In the genomic region with DNA sequence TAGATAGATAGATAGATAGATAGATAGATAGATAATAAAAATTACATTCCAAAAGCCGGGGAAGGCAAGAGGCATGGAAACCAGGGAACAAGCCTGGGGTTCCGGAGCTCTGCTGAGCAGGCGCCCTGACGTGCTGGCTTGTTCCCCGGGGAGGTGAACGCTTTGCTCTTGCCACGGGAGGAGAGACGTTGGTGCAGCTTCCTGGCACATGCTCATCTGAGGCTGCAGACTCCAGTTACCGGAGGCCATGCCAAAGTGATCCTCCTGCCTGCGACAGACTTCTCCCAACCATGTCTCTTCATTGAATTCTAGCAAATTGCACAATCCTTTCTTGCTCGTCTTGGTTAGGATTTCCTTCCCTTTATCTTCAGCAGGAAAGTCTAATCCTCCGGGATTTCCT, we compare ENCODE assay signal across 23 mouse cellular contexts. TPM values are rescaled to one million over a fixed set of nuclear protein-coding genes. Genes with fewer than 3 reads are reported as not detected.
DNase-seq lines count a peak whose midpoint lies in the region; ATAC-seq and TF ChIP-seq lines count a peak whose summit lies in the region.
"Had no signal": no experiment of that assay in that cellular context is flagged by ENCODE, and none has a peak within 500 bp of the region (broad histone marks: within the 10 kb centered on the region; RNA-seq: fewer than 3 reads in every experiment).

No protein-coding gene starts in this region.

- H3K27me3 ChIP-seq in kidney, adult 2 months (replicated peaks; ENCODE audit: control insufficient read depth, insufficient read depth, low read length) = no peaks in the 10 kb centered on the region
- H3K27me3 ChIP-seq: embryonic facial prominence, embryonic 12.5 days; hindbrain, embryonic 15.5 days; megakaryocyte, embryonic 14.5 days; midbrain, embryonic 13.5 days had no signal

- peak; percentile 75 for ATAC-seq in megakaryocyte progenitor cell, adult 5-6 weeks (replicated peaks; ENCODE audit: poor library complexity)
- ATAC-seq: CD4-positive, CD25-positive, alpha-beta regulatory T cell, adult 4 months; forebrain, embryonic 14.5 days; inflammation-experienced regulatory T-cells, adult 6 months; midbrain, embryonic 13.5 days had no signal

- no peak overlapping the region for H3K4me3 ChIP-seq in kidney, adult 2 months (ENCODE audit: insufficient read depth, low read depth, low read length)
- H3K4me3 ChIP-seq in bone marrow macrophage, adult 2 months (ENCODE audit: insufficient read depth, low read length) = no peak overlapping the region
- H3K4me3 ChIP-seq: embryonic facial prominence, embryonic 12.5 days; hindbrain, embryonic 15.5 days; megakaryocyte, embryonic 14.5 days; midbrain, embryonic 13.5 days had no signal

- no peak for TF ChIP-seq POLR2A in kidney, adult 2 months (IDR thresholded peaks at IDR 0.05; ENCODE audit: low read depth, low read length)
- TF ChIP-seq POLR2A in bone marrow macrophage, adult 2 months (IDR thresholded peaks at IDR 0.05; ENCODE audit: borderline replicate concordance, low read depth, low read length) = no peak

- no peaks in the 10 kb centered on the region; the same call in 1 of the 2 replicates for H3K4me1 ChIP-seq in kidney, adult 2 months (ENCODE audit: control insufficient read depth, insufficient read depth, low read length)
- H3K4me1 ChIP-seq in bone marrow macrophage, adult 2 months (ENCODE audit: control insufficient read depth, insufficient read depth, low read length) = peaks cover 22% of the 10 kb centered on the region
- H3K4me1 ChIP-seq: embryonic facial prominence, embryonic 12.5 days; hindbrain, embryonic 15.5 days; midbrain, embryonic 13.5 days had no signal

- peak; percentile 15 to 26 for DNase-seq in cerebellum, postnatal 10 days
- no peak for DNase-seq in cerebellum, adult 11 months
- DNase-seq in kidney, adult 2 months = peak; percentile 36
- DNase-seq in kidney, adult 9 months = no peak
- DNase-seq in layer of hippocampus, postnatal 25 days (ENCODE audit: extremely low spot score in 1 of 2, low spot score in 1 of 2) = no peak
- DNase-seq: cerebellum, adult 8-10 months; cerebellum, postnatal 36 days; embryo, embryonic 11 days; gastrocnemius, postnatal 36 days; liver; lung, postnatal 36 days; retina, postnatal 1 day; right cerebral cortex, postnatal 14 days; thymus, postnatal 4 days had no signal

- no peak overlapping the region for H3K27ac ChIP-seq in kidney, adult 2 months (ENCODE audit: insufficient read depth, low read depth, low read length)
- H3K27ac ChIP-seq in bone marrow macrophage, adult 2 months (ENCODE audit: insufficient read depth, low read depth, low read length) = peak overlapping the region; percentile 22; the same call in 1 of the 2 replicates
- H3K27ac ChIP-seq: embryonic facial prominence, embryonic 12.5 days; hindbrain, embryonic 15.5 days; midbrain, embryonic 13.5 days had no signal

- no peaks in the 10 kb centered on the region for H3K36me3 ChIP-seq in kidney, adult 2 months (ENCODE audit: control insufficient read depth, insufficient read depth, low read length)
- H3K36me3 ChIP-seq: embryonic facial prominence, embryonic 12.5 days; hindbrain, embryonic 15.5 days; midbrain, embryonic 13.5 days had no signal

- 67% methylated on average over 12 of the region's 12 CpGs for WGBS in kidney, adult 2 months

- no peak for TF ChIP-seq CTCF in kidney, adult 2 months (conservative IDR thresholded peaks at IDR 0.05; ENCODE audit: insufficient read depth, insufficient read length, low read depth, low read length)
- TF ChIP-seq CTCF in bone marrow macrophage, adult 2 months (IDR thresholded peaks at IDR 0.05; ENCODE audit: low read depth, low read length) = no peak

RNA-seq across cellular contexts. Expression of a gene that starts 27.4 kb away (rescaled TPM):
- polyA plus RNA-seq in kidney, adult 2 months (2012; rRNA removed) = 8.6 and 9.7 TPM in 2 replicates
- polyA plus RNA-seq in bone marrow macrophage, adult 2 months (2012; ENCODE audit: insufficient read depth, insufficient read length, missing spikeins) = 75.6 and 78.9 TPM in 2 replicates
- total RNA-seq in megakaryocyte progenitor cell, adult 5-6 weeks (2015) = 15.9 and 16.7 TPM in 2 replicates
- 27.2 and 32.9 TPM in 2 replicates for total RNA-seq in megakaryocyte progenitor cell, adult 5-6 weeks (2017)
- 10 to 100 TPM; 11.9 to 12.8 TPM for total RNA-seq in layer of hippocampus, postnatal 25 days (2021)

Comparison
In these comparisons a context has a peak if more than half of its experiments do, and no peak if none do; other contexts are left out.
1. DNase-seq: peak in cerebellum, postnatal 10 days (2 of 2) and kidney, adult 2 months (single experiment); none in cerebellum, adult 11 months (single experiment), kidney, adult 9 months (single experiment) and layer of hippocampus, postnatal 25 days (0 of 2).